Mouse (Mus musculus): ENCODE data around the gene Arsk. TPM values are rescaled to one million over a fixed set of nuclear protein-coding genes. Genes with fewer than 3 reads are reported as not detected.
A peak's percentile ranks its signal among the peaks of the same experiment; 100 is the strongest.

Arsk gene
- polyA plus RNA-seq, 1 experiment from 2014 or later: 4.2 TPM

DNA sequence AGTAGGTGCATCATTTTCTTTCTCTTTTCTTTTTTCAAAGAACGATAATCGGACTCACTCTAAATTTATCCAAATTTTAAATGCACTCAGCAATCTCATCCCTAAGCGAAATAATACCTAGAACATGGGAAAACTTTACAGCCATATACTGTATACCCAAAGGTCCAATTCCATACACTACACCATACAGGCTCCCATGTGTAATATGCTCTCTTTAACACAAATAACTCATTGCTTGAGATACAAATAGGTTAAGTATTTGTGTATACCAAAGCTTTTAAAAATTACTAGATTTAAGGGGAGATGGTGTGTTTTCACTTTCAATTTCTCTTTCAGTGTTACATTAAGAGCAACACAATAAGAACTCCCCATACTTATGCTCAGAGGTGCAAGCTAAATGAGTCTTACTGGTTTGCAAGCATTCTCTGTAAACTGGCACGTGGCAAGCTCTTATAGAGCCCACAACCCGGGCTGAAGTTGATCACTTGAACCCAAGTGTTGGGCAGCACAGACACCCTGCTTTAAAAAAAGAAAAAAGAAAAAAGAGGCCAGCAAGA is 79.5 kb downstream of the Arsk start:
- Histone ChIP-seq H3K9ac (replicated peaks) (no peak overlapping the region), H3K36me3 (no peaks in the 10 kb centered on the region), H3K27ac (replicated peaks) (no peak overlapping the region), H3K9me3 (replicated peaks) (no peaks in the 10 kb centered on the region), H3K4me1 (peaks cover 13% of the 10 kb centered on the region), H3K4me3 (replicated peaks) (peak overlapping the region; percentile 74), H3K27me3 (replicated peaks) (0 out of 2 replicates have a peak, but pooled peaks cover 4% of the 10 kb centered on the region), H3K4me2 (peak overlapping the region; percentile 69)
- ATAC-seq (ENCODE audit: low FRiP score): peak; percentile 46
- 42% methylated on average over 5 of the region's 5 CpGs for WGBS

DNA sequence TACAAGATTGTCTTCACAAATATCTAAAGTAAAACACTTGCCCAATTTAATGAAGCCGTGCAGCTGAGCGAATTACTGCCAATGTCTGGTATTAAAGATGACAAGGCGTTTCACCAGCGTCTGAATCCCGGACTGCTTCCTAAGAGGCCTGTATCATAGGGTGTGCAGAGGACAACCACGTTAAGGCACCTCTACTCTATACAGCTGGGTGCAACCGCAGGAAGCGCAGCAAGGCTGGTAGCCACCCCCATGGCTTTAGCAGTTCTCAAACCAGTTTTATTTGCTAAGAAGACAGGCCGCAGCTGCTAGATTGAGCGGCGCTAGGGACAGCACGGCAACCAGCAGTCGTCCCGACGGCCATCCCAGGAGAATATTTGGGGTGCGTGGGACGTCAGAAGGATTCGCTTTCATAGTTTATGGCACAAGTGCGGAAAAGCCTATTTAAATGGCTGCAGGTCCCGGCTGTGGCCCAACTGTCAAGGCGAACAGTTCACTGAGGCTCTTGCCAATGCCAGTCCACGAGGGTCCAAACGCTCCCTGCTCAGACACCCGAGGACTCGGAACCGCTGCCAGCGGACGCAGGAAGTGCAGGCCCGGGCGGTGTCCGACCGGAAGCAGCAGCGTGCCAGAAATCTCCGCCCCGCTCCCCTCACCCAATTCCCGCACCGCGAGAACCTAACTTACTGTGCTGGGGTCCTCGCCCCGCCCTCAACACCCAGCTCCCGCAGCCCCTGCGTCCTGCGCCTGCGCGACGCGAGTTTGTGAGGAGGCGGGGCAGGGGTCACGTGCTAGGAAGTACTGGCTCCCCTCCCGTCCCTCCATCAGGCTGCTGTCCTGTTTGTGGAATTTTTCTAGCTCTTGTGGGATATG is 80.3 kb downstream of the Arsk start, which contains the start of gene Rfesd:
Gene Rfesd, minus strand, starts transcription at position 746 of the 870 bp plus-strand sequence.
- peak within 1 kb of the TSS; percentile 97 for H3K27ac ChIP-seq (replicated peaks)
- 0 out of 2 replicates have a peak, but pooled peaks cover 4% of the 10 kb centered on the region for H3K27me3 ChIP-seq (replicated peaks)
- H3K4me1 ChIP-seq: peaks cover 13% of the 10 kb centered on the region
- no peaks in the 10 kb centered on the region for H3K36me3 ChIP-seq
- under 1% methylated on average over 50 of the region's 50 CpGs for WGBS
- peak within 1 kb of the TSS; percentile 69 for H3K4me2 ChIP-seq
- H3K9me3 ChIP-seq (replicated peaks): no peaks in the 10 kb centered on the region
- H3K4me3 ChIP-seq (replicated peaks): peak within 1 kb of the TSS; percentile 74
- peak; percentile 100 for ATAC-seq (ENCODE audit: low FRiP score)
- peak within 1 kb of the TSS; percentile 85 for H3K9ac ChIP-seq (replicated peaks)

DNA sequence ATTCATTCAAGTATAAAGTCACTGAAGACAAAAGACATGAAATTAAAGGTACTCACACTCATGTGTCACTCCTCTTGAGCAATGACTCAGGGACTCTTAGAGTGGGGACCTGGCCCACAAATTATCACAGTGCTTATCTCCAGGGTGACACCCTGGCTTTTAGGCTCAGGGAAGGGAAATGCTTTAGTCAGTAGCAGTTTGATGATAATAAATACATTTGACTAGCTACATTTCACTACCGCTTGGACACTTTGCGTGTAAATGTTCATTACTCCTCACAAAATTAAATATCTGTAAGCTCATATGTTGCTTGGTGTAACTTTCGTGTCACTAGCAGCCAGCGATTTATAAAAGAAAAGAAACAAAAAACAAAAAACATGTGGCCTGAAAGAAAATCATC is 81.0 kb downstream of the Arsk start:
- Histone ChIP-seq H3K27ac (replicated peaks) (peak overlapping the region; percentile 97), H3K27me3 (replicated peaks) (no peaks in the 10 kb centered on the region), H3K36me3 (no peaks in the 10 kb centered on the region), H3K9ac (replicated peaks) (peak overlapping the region; percentile 85; the same call in 1 of the 2 replicates), H3K4me1 (peaks cover 13% of the 10 kb centered on the region), H3K4me3 (replicated peaks) (peak overlapping the region; percentile 74), H3K4me2 (peak overlapping the region; percentile 69), H3K9me3 (replicated peaks) (no peaks in the 10 kb centered on the region)
- WGBS: 65% methylated on average over 4 of the region's 4 CpGs
- ATAC-seq (ENCODE audit: low FRiP score): no peak

GRCm38 (mm10) chr13:76014511-76014910 is 83.9 kb downstream of the Arsk start:
- Histone ChIP-seq H3K27me3 (replicated peaks) (no peaks in the 10 kb centered on the region), H3K9ac (replicated peaks) (no peak overlapping the region), H3K4me2 (no peak overlapping the region), H3K4me1 (peaks cover 13% of the 10 kb centered on the region), H3K36me3 (no peaks in the 10 kb centered on the region), H3K4me3 (replicated peaks) (no peak overlapping the region), H3K9me3 (replicated peaks) (no peaks in the 10 kb centered on the region), H3K27ac (replicated peaks) (no peak overlapping the region)
- ATAC-seq (ENCODE audit: low FRiP score): no peak
- 91% methylated on average over 2 of the region's 2 CpGs for whole genome bisulfite sequencing

Other genes starting within 250 kb of the Arsk start
- gene Rhobtb3, start 154.7 kb downstream of the Arsk start, polyA plus RNA-seq (2015; fragmentation: Nextera tagmentation; extraction: Ambion mirVana): 17.6 and 18.3 TPM in 2 replicates
- 1.6 and 3.1 TPM in 2 replicates for gene Spata9, start 131.5 kb downstream of the Arsk start, polyA plus RNA-seq (2015; fragmentation: Nextera tagmentation; extraction: Ambion mirVana)
- 19.9 and 21.0 TPM in 2 replicates for gene Rfesd, start 79.9 kb downstream of the Arsk start, polyA plus RNA-seq (2015; fragmentation: Nextera tagmentation; extraction: Ambion mirVana)
- gene Gpr150, start 41.7 kb downstream of the Arsk start, polyA plus RNA-seq (2015; fragmentation: Nextera tagmentation; extraction: Ambion mirVana): 4.7 and 4.9 TPM in 2 replicates
- gene Ttc37, start 74 bp upstream of the Arsk start, polyA plus RNA-seq (2015; fragmentation: Nextera tagmentation; extraction: Ambion mirVana): 9.0 and 9.1 TPM in 2 replicates
- gene Fam81b, start 206.4 kb upstream of the Arsk start, polyA plus RNA-seq (2015; fragmentation: Nextera tagmentation; extraction: Ambion mirVana): not detected in 2 replicates